Mouse (Mus musculus) limb, embryonic 14.5 days (tissue): ENCODE data around the gene Zkscan4. TPM values are rescaled to one million over a fixed set of nuclear protein-coding genes. Genes with fewer than 3 reads are reported as not detected.
"Not testable (repeated sequence)": the region's sequence is repeated elsewhere in the genome, so short reads cannot be mapped to it uniquely, and the experiment has no call there.

Experiments
- ATAC-seq: fragments of 200-750 bp; cut with Nextera tagmentation; 2 replicates; pipeline ENCODE4 v1.8.0; 2017; ENCODE audit warnings: low read depth, moderate number of reproducible peaks, moderate TSS enrichment; ENCODE audit not compliant: low FRiP score
- DNase-seq: peaks from one replicate; pipeline ENCODE4 v3.0.0-alpha.2; 2015; ENCODE audit warnings: low spot score
- H3K27ac ChIP-seq: fragments of 300-500 bp; sonication (generic); replicated peaks from 2 replicates; pipeline ENCODE4 v1.5.1; 2014; ENCODE audit warnings: low read depth, mild to moderate bottlenecking, low read length, moderate library complexity, mixed read lengths
- H3K27me3 ChIP-seq: fragments of 300-500 bp; sonication (generic); 2 replicates; pipeline ENCODE4 v1.6.1; 2014; ENCODE audit warnings: low read length, mixed read lengths; ENCODE audit not compliant: control insufficient read depth, insufficient read depth
- H3K36me3 ChIP-seq: fragments of 300-500 bp; sonication (generic); 2 replicates; pipeline ENCODE4 v1.6.1; 2014; ENCODE audit warnings: mild to moderate bottlenecking, low read length, moderate library complexity, mixed read lengths; ENCODE audit not compliant: control insufficient read depth, insufficient read depth
- H3K4me1 ChIP-seq: fragments of 300-500 bp; sonication (generic); 2 replicates; pipeline ENCODE4 v1.6.1; 2014; ENCODE audit warnings: antibody characterized with exemption, low read length, mixed read lengths; ENCODE audit not compliant: control insufficient read depth, insufficient read depth
- H3K4me2 ChIP-seq: fragments of 300-500 bp; sonication (generic); replicated peaks from 2 replicates; pipeline ENCODE4 v1.6.1; 2014; ENCODE audit warnings: low read depth, mild to moderate bottlenecking, low read length, moderate library complexity; ENCODE audit not compliant: severe bottlenecking
- H3K4me3 ChIP-seq: fragments of 300-500 bp; sonication (generic); replicated peaks from 2 replicates; pipeline ENCODE4 v1.5.1; 2014; ENCODE audit warnings: low read length
- H3K9ac ChIP-seq: fragments of 300-500 bp; sonication (generic); 2 replicates; pipeline ENCODE4 v1.6.1; 2014; ENCODE audit warnings: mild to moderate bottlenecking, low read depth, low read length, moderate library complexity; ENCODE audit not compliant: severe bottlenecking
- H3K9me3 ChIP-seq: fragments of 300-500 bp; sonication (generic); 2 replicates; pipeline ENCODE4 v1.6.1; 2016; ENCODE audit warnings: low read length; ENCODE audit not compliant: control insufficient read depth
- POLR2A ChIP-seq: fragments of 200-500 bp; IDR thresholded peaks from 2 replicates; pipeline ENCODE4 v1.8.0; 2012; ENCODE audit warnings: inconsistent platforms, mild to moderate bottlenecking, moderate library complexity, borderline replicate concordance; ENCODE audit not compliant: insufficient read depth, insufficient read length; ENCODE audit errors: extremely low read depth
- WGBS: fragments of 180-500 bp; shearing (Covaris S2); extraction: QIAGEN DNeasy Blood & Tissue Kit; methylation state at CpG from one replicate; pipeline ENCODE4 v1.1.7; 2014; 5-methylcytosine and 5-hydroxymethylcytosine counted together
- polyA plus RNA-seq, 2 experiments: library from polyadenylated mRNA; depleted of rRNA in 1 of 2; stranded (reverse) in 1 of 2; unstranded in 1 of 2; fragments of >200 nt; fragmentation: Nextera tagmentation in 1 of 2; extraction: Ambion mirVana in 1 of 2; gene quantifications; 2 replicates each; pipeline versions ENCODE4 v1.2.1 to v1.2.3; 2012 to 2014

Zkscan4 gene
- polyA plus RNA-seq (2012; rRNA removed) (1.8 and 2.2 TPM in 2 replicates), polyA plus RNA-seq (2014; fragmentation: Nextera tagmentation; extraction: Ambion mirVana) (2.9 and 3.8 TPM in 2 replicates)

DNA sequence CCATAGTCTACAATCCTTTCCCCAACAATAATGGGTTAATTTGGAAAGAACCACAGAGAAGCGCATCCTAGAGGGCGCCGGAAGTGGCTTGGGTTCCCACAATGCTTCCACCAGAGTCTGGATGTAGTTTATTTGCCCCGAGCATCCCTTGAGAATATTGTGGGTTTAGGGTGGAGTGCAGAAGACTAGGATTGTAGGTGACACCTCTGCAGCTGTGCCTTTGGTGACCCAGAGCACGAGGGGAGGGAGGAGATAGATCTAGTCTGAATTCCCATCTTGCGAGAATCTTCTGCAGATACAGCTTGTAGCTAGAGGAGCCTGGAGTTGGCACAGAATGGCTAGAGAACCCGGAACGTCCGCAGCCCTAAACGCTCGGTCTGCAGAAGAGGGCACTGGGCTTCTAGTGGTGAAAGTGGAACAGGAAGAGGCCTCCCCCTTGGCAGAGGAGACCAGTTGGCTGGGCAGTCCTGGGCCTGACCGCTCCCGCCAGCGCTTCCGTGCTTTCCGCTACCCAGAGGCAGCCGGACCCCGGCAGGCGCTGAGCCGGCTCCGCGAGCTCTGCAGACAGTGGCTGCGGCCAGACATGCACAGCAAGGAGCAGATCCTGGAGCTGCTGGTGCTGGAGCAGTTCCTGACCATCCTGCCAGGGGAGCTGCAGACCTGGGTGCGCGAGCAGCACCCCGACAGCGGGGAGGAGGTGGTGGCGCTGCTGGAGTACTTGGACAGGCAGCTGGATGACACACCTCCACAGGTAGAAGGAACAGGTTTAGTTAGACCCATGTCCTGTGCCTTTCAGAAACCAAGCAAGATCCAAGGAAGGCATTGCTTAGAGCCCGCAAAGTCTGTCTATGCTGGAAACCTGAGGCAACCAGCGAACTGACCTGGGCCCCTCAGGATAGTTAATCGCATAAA is at the start of gene Zkscan4, which contains the start of gene Gm10065:
Gene Zkscan4, plus strand, starts transcription at position 149 of the 912 bp plus-strand sequence.
Gene Gm10065, minus strand, starts transcription at position 683 of the 912 bp plus-strand sequence.
- ATAC-seq (peak; percentile 81), DNase-seq (peak; percentile 89)
- not testable (repeated sequence) for H3K27me3 ChIP-seq, H3K9me3 ChIP-seq, H3K36me3 ChIP-seq, H3K4me1 ChIP-seq
- H3K9ac ChIP-seq = peak within 1 kb of the TSS; percentile 60
- peak within 1 kb of the TSS; percentile 50 for H3K4me3 ChIP-seq
- peak within 1 kb of the TSS; percentile 71 for H3K27ac ChIP-seq
- H3K4me2 ChIP-seq = peak within 1 kb of the TSS; percentile 55
- 3% methylated on average over 22 of the region's 31 CpGs for WGBS

DNA sequence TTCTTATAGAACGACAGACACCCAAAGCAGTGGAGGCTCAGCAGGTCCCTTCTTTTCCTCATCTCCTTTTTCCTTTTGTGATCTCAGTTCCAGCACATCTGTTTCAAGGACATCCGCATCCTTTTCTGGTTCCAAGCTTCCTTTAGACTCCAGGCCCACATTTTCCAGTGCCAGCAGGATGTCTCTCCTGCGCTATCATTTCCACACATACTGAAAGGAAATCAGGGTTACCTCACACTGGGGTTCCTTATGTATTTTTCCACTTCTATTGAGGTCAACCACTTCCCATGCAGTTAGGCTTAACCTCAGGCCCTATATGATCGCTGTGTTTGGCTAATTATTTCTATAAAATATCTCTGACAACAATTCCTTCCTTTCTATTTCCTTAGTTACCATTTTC is 43.2 kb upstream of the Zkscan4 start:
- Histone ChIP-seq H3K27ac (no peak overlapping the region), H3K4me2 (no peak overlapping the region), H3K4me1 (no peaks in the 10 kb centered on the region), H3K9ac (no peak overlapping the region), H3K27me3 (no peaks in the 10 kb centered on the region), H3K9me3 (no peaks in the 10 kb centered on the region), H3K36me3 (no peaks in the 10 kb centered on the region), H3K4me3 (no peak overlapping the region)
- ATAC-seq (no peak), DNase-seq (no peak)
- WGBS = 83% methylated on average over 4 of the region's 4 CpGs
- no peak for TF ChIP-seq POLR2A

DNA sequence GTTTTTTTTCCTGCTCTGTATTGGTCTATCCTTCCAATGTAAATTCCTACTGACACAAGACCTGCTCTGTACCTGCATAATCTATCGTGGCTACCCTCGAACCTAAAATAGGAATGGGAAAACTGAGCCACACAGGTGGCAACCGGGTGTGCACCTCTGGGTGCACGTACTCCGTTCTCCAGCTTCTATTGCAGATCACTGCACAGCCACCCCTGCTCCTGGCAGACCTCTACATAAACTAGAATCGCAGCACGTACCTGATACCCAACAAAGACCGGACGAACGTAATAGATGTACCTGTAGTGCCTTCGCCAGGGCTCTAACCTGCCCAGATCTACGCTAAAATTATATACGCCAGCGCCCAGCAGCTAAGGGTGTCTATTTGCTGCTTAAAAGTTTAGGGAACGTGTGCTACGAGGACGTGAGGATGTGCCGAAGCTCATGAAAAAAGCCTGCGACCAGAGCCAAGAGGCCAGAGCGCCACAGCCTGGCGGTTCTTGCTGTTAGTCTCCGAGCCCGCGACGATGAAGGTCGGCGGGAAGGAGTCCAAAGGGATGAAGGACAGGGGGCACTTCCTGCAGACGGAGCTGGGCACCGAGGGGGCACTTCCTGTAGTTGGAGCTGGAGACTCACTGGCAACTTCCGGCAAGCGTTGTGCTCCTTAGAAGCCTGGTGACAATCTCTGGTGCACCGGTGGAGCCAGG is 38.1 kb upstream of the Zkscan4 start, which contains the start of gene Pgbd1:
Gene Pgbd1, minus strand, starts transcription at position 556 of the 704 bp plus-strand sequence.
- peaks cover 31% of the 10 kb centered on the region for H3K36me3 ChIP-seq
- H3K4me1 ChIP-seq = no peaks in the 10 kb centered on the region
- peak within 1 kb of the TSS; percentile 84 for H3K4me2 ChIP-seq
- H3K27me3 ChIP-seq = no peaks in the 10 kb centered on the region
- DNase-seq = peak; percentile 74
- peak; percentile 87 for ATAC-seq
- 1% methylated on average over 32 of the region's 32 CpGs for WGBS
- TF ChIP-seq POLR2A = 0 out of 2 replicates have a peak, but pooled peaks have one; percentile 9
- H3K9ac ChIP-seq = peak within 1 kb of the TSS; percentile 72
- no peaks in the 10 kb centered on the region for H3K9me3 ChIP-seq
- H3K27ac ChIP-seq = peak within 1 kb of the TSS; percentile 68
- peak within 1 kb of the TSS; percentile 60 for H3K4me3 ChIP-seq

- no peak for ATAC-seq
- H3K9ac ChIP-seq = peak overlapping the region; percentile 72
- WGBS = 15% methylated on average over 10 of the region's 10 CpGs
- H3K9me3 ChIP-seq = no peaks in the 10 kb centered on the region
- peak overlapping the region; percentile 84 for H3K4me2 ChIP-seq
- H3K4me1 ChIP-seq = no peaks in the 10 kb centered on the region
- H3K27ac ChIP-seq = peak overlapping the region; percentile 68; the same call in 1 of the 2 replicates
- DNase-seq = no peak
- H3K4me3 ChIP-seq = peak overlapping the region; percentile 60
- H3K27me3 ChIP-seq = no peaks in the 10 kb centered on the region
- H3K36me3 ChIP-seq = peaks cover 36% of the 10 kb centered on the region
- TF ChIP-seq POLR2A = no peak
Observed at GRCm38 (mm10) chr13:21441207-21441572, 37.5 kb upstream of the Zkscan4 start.

DNA sequence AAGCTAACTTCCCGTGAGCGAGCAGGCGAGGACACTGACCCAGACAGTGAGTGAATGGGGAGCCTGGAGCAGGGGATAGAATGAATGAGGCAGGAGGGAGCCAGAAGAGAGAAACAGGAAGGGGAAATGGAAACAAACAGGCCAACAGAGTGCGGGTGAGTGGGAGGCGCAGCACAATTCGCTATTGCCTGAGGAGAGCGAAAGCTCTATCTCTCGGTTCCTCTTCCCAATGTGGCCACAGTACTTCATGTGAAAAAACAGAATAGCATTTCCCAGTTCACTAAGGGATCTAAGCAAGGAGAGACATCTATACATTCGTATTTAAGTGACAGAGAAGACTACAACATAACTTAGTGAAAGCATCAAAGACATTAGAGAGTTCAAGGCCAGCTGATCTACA is 31.9 kb upstream of the Zkscan4 start:
- no peak overlapping the region for H3K9ac ChIP-seq
- no peak for DNase-seq
- H3K27me3 ChIP-seq = no peaks in the 10 kb centered on the region
- no peak for TF ChIP-seq POLR2A
- no peak overlapping the region for H3K4me3 ChIP-seq
- H3K4me1 ChIP-seq = no peaks in the 10 kb centered on the region
- no peaks in the 10 kb centered on the region for H3K9me3 ChIP-seq
- H3K27ac ChIP-seq = no peak overlapping the region
- no peak for ATAC-seq
- H3K4me2 ChIP-seq = no peak overlapping the region
- WGBS = 85% methylated on average over 9 of the region's 9 CpGs
- H3K36me3 ChIP-seq = peaks cover 75% of the 10 kb centered on the region
